Mouse (Mus musculus) midbrain, embryonic 16.5 days (tissue): ENCODE measurements around the gene Rpl13. TPM values are rescaled to one million over a fixed set of nuclear protein-coding genes. Genes with fewer than 3 reads are reported as not detected.
A peak's percentile ranks its signal among the peaks of the same experiment; 100 is the strongest.

Experiments
- ATAC-seq: fragments of 200-750 bp; cut with Nextera tagmentation; 2 replicates; pipeline ENCODE4 v1.8.0; 2017; ENCODE audit warnings: moderate TSS enrichment
- H3K27ac ChIP-seq: fragments of 300-500 bp; sonication (generic); 2 replicates; pipeline ENCODE4 v1.5.1; 2014; ENCODE audit warnings: mild to moderate bottlenecking, low read length, mixed read lengths
- H3K27me3 ChIP-seq: fragments of 300-500 bp; sonication (generic); 2 replicates; pipeline ENCODE4 v1.6.1; 2014; ENCODE audit warnings: low read depth, low read length, mixed read lengths; ENCODE audit not compliant: control insufficient read depth, insufficient read depth
- H3K36me3 ChIP-seq: fragments of 300-500 bp; sonication (generic); 2 replicates; pipeline ENCODE4 v1.6.1; 2014; ENCODE audit warnings: mild to moderate bottlenecking, low read length, moderate library complexity, mixed read lengths; ENCODE audit not compliant: control insufficient read depth, insufficient read depth
- H3K4me1 ChIP-seq: fragments of 300-500 bp; sonication (generic); 2 replicates; pipeline ENCODE4 v1.6.1; 2014; ENCODE audit warnings: mild to moderate bottlenecking, low read length, mixed read lengths; ENCODE audit not compliant: control insufficient read depth, insufficient read depth
- H3K4me2 ChIP-seq: fragments of 300-500 bp; sonication (generic); 2 replicates; pipeline ENCODE4 v1.6.1; 2014; ENCODE audit warnings: mild to moderate bottlenecking, low read length, mixed read lengths
- H3K4me3 ChIP-seq: fragments of 300-500 bp; sonication (generic); 2 replicates; pipeline ENCODE4 v1.5.1; 2014; ENCODE audit warnings: low read depth, mild to moderate bottlenecking, low read length, moderate library complexity, mixed read lengths
- H3K9ac ChIP-seq: fragments of 300-500 bp; sonication (generic); 2 replicates; pipeline ENCODE4 v1.6.1; 2014; ENCODE audit warnings: low read depth, low read length, mixed read lengths
- H3K9me3 ChIP-seq: fragments of 300-500 bp; sonication (generic); replicated peaks from 2 replicates; pipeline ENCODE4 v1.6.1; 2014; ENCODE audit warnings: mild to moderate bottlenecking, low read length, mixed read lengths; ENCODE audit not compliant: control insufficient read depth, poor library complexity, severe bottlenecking
- WGBS: fragments of 180-500 bp; shearing (Covaris S2); extraction: QIAGEN DNeasy Blood & Tissue Kit; methylation state at CpG from one replicate; pipeline ENCODE4 v1.1.7; 2014; 5-methylcytosine and 5-hydroxymethylcytosine counted together
- polyA plus RNA-seq: library from polyadenylated mRNA; unstranded; fragments of >200 nt; fragmentation: Nextera tagmentation; extraction: Ambion mirVana; gene quantifications from 2 replicates; pipeline ENCODE4 v1.2.1, GENCODE M21; 2015

Gene Rpl13
- polyA plus RNA-seq, 1 experiment from 2014 or later = 639 TPM

DNA sequence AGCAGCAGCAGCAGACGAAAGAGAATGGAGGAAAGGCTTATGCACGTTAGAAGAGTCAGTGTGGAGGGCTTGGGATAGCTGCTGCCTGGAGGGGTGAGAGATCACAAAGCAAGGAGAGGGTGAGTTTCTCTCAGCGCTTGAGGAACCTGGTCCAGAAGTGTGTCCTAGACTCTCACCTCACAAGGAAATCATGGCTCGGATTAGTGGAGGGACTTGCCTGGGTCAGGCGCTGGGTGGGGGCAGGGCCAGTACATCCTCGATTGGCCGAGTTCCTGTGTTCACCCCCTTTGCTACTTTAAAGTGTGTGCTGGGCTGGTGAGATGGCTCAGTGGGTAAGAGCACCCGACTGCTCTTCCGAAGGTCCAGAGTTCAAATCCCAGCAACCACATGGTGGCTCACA, 33.7 kb downstream of the Rpl13 start:
- 37% methylated on average over 9 of the region's 9 CpGs for WGBS
- no peaks in the 10 kb centered on the region for H3K36me3 ChIP-seq
- ATAC-seq = peak; percentile 34
- H3K9ac ChIP-seq = 0 out of 2 replicates have a peak overlapping the region, but pooled peaks have one; percentile 32
- H3K27me3 ChIP-seq = no peaks in the 10 kb centered on the region
- peak overlapping the region; percentile 38 for H3K4me2 ChIP-seq
- peaks cover 18% of the 10 kb centered on the region for H3K4me1 ChIP-seq
- H3K4me3 ChIP-seq = 0 out of 2 replicates have a peak overlapping the region, but pooled peaks have one; percentile 4
- H3K9me3 ChIP-seq = no peaks in the 10 kb centered on the region
- H3K27ac ChIP-seq = peak overlapping the region; percentile 86

DNA sequence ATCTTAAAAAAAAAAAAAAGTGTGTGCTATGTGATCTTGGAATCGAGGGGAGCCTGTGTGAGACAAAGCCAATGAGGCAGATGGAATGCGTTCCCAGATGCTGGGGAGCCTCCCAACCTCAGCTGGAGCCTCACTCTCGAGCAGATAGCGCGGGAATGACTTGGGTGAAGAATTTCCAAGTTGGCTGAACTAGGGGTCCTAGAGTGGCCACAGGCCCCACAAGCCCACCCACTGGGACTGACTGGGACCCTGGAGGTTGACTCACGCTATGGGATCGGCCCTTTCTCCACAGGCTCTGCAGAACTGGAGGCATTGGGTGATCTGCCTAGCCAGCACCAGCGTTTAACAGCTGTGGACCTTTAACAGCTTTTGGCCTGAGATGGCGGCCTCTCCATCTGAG, 34.1 kb downstream of the Rpl13 start:
- H3K4me3 ChIP-seq = no peak overlapping the region
- no peaks in the 10 kb centered on the region for H3K36me3 ChIP-seq
- H3K27ac ChIP-seq = no peak overlapping the region; the same call in 1 of the 2 replicates
- WGBS = 85% methylated on average over 9 of the region's 9 CpGs
- H3K9me3 ChIP-seq = no peaks in the 10 kb centered on the region
- no peak for ATAC-seq
- no peaks in the 10 kb centered on the region for H3K27me3 ChIP-seq
- no peak overlapping the region for H3K9ac ChIP-seq
- H3K4me2 ChIP-seq = no peak overlapping the region
- H3K4me1 ChIP-seq = peaks cover 18% of the 10 kb centered on the region

DNA sequence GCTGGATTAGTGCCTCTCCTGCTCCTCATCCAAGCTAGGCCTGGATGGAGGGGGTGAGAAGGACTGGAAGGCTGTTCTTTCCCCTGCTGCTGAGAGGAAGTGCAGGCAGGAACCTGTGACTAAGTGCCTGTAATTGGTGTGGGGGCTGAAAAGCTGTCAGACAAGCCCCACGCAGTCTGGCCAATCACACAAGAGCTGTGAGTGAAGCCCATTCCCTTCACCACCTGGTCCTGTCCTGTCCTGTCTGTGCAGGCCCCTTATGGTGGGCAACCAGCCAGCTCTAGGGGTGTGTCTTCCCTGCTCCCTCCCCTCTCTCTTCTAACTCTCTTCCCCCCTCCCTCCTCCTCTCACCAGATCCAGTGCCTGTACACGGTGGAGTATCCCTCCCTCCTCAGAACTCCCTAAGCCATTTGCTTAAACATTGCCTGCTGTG, 35.5 kb downstream of the Rpl13 start:
- H3K4me3 ChIP-seq = no peak overlapping the region
- H3K27ac ChIP-seq = no peak overlapping the region; the same call in 1 of the 2 replicates
- H3K27me3 ChIP-seq = no peaks in the 10 kb centered on the region
- H3K4me1 ChIP-seq = peaks cover 18% of the 10 kb centered on the region
- 17% methylated on average over 2 of the region's 2 CpGs for WGBS
- H3K4me2 ChIP-seq = no peak overlapping the region
- H3K9ac ChIP-seq = no peak overlapping the region
- no peaks in the 10 kb centered on the region for H3K36me3 ChIP-seq
- H3K9me3 ChIP-seq = no peaks in the 10 kb centered on the region
- ATAC-seq = no peak

DNA sequence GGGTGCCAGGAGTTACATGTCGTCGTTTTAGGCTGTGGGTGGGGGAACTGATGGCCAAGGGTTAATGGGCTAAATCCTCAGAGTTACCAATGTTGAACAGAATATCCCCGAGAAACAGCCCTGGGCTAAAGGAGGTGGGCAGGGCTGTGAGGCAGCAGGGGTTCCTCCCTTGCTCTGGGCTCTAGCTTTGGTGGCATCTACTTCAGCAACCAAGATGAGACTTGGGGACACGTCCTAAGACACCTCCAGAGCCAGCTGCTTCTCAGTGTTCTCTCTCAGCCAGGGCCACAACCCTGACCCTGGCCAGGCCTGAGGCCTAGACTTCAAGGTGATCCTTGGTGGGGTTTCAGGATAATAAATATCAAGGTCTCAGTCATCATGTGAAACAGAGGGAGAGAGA, 36.6 kb downstream of the Rpl13 start:
- no peak overlapping the region for H3K9ac ChIP-seq
- ATAC-seq = no peak
- no peaks in the 10 kb centered on the region for H3K27me3 ChIP-seq
- H3K4me2 ChIP-seq = no peak overlapping the region
- no peaks in the 10 kb centered on the region for H3K9me3 ChIP-seq
- 63% methylated on average over 4 of the region's 4 CpGs for WGBS
- no peak overlapping the region for H3K27ac ChIP-seq
- H3K36me3 ChIP-seq = no peaks in the 10 kb centered on the region
- H3K4me3 ChIP-seq = no peak overlapping the region
- peaks cover 18% of the 10 kb centered on the region for H3K4me1 ChIP-seq

DNA sequence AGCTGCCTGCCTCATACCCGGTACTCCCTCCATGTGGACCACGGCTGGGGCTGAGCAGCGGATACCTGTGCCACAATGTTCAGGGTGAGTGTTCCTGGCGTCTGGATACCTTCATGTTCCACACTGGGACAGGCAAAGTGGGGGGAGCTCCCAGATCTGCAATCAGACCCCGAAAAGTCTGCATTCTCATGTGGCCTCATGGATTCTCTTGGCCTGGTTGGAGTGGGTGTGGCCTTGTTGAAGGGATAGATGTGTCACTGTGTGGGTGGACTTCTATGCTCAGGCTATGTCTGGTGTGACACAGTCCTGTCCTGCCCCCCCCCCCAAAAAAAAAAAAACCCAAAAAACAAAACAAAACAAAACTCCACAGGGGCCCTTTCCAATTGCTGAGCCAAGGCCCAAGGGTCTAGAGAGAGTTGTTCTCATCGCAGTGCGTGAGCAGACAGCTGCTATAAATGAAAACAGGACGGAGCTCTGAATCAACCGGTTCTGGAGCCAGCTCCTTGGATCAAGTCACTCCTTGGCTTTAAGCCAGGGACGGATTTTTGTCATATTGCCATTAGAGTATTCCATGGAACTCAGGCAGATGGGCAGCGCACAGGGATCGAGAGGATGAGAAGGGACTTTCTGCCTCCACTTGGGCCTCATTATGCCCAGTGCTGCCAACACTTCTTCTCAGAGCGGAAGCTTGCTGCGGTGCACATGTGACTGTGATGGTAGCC, 39.8 kb downstream of the Rpl13 start:
- Histone ChIP-seq H3K4me3 (no peak overlapping the region), H3K4me2 (no peak overlapping the region), H3K4me1 (peaks cover 5% of the 10 kb centered on the region), H3K36me3 (no peaks in the 10 kb centered on the region), H3K27me3 (no peaks in the 10 kb centered on the region), H3K27ac (no peak overlapping the region), H3K9ac (no peak overlapping the region), H3K9me3 (no peaks in the 10 kb centered on the region)
- WGBS = 75% methylated on average over 14 of the region's 14 CpGs
- no peak for ATAC-seq

DNA sequence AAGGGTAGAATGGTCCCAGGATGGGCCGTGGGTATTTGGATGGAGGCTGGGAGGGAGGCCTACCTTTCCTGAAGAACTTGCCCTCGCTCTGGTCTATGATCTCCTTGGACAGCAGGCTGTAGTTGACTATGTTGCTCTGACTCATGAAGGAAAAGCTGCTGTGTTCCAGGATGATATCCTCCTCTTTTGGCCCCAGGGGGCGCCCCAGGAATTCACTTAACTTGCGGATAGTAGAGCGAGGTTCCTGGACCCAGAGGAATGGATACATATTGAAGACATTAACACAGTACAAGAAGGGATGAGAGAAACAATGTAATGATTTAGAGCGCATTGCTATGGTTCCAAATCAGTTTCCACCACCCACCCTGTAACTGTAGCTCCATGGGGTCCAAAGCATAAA, 43.1 kb downstream of the Rpl13 start:
- WGBS = 66% methylated on average over 6 of the region's 6 CpGs
- no peak overlapping the region for H3K9ac ChIP-seq
- no peaks in the 10 kb centered on the region for H3K4me1 ChIP-seq
- no peak for ATAC-seq
- no peak overlapping the region for H3K4me2 ChIP-seq
- no peaks in the 10 kb centered on the region for H3K27me3 ChIP-seq
- H3K36me3 ChIP-seq = no peaks in the 10 kb centered on the region
- H3K9me3 ChIP-seq = no peaks in the 10 kb centered on the region
- H3K27ac ChIP-seq = no peak overlapping the region
- H3K4me3 ChIP-seq = no peak overlapping the region

DNA sequence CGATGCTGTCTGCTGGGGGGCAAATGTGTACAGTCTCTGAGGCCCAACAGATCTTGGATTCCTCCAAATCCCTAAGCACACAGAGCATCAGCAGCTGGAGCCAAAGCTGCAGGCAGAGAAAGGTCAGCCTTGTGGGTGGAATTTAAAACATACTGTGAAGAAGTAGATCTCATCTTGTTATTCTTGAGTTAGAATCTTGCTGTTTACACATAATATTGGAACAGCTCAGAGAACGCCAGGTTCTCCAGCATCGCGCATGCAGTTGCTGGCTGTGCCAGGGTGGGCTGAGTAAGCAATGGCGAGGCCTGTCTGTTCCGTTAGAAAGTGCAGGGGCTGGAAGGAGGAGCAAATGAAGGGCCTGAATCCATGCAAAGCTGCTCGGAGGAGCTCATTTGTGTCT, 44.2 kb downstream of the Rpl13 start:
- no peak overlapping the region for H3K4me3 ChIP-seq
- H3K9ac ChIP-seq = no peak overlapping the region
- ATAC-seq = no peak
- H3K4me1 ChIP-seq = no peaks in the 10 kb centered on the region
- H3K27me3 ChIP-seq = no peaks in the 10 kb centered on the region
- H3K4me2 ChIP-seq = no peak overlapping the region
- peak overlapping the region; percentile 31; the same call in 1 of the 2 replicates for H3K27ac ChIP-seq
- H3K36me3 ChIP-seq = no peaks in the 10 kb centered on the region
- 73% methylated on average over 7 of the region's 7 CpGs for WGBS
- no peaks in the 10 kb centered on the region for H3K9me3 ChIP-seq

DNA sequence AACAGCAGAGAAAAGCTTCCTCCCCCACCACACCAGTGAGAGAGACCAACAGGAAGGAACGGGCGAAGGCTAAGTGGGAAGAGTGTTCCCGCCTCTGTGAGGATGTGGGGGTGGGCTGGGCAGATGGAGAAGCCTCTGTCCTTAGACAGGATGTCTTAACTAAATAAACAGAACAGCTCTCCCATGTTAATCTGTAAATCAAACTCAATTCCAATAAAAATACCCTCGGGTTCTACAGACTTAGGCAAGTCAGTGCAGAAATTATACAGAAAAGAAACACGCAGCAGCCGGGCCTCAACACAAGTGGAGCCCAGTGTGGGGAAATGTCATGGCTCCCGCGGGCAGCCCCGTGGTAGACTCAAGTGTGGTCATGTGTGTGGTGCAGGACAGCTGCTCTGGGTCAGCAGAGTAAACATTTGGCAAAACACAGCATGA, 48.6 kb downstream of the Rpl13 start:
- H3K27ac ChIP-seq = no peak overlapping the region
- H3K9ac ChIP-seq = no peak overlapping the region
- no peaks in the 10 kb centered on the region for H3K9me3 ChIP-seq
- H3K27me3 ChIP-seq = no peaks in the 10 kb centered on the region
- no peak for ATAC-seq
- no peaks in the 10 kb centered on the region for H3K36me3 ChIP-seq
- no peak overlapping the region for H3K4me2 ChIP-seq
- H3K4me3 ChIP-seq = no peak overlapping the region
- H3K4me1 ChIP-seq = no peaks in the 10 kb centered on the region
- 70% methylated on average over 9 of the region's 9 CpGs for WGBS
